Mouse (Mus musculus) myocyte (in vitro differentiated cells): ENCODE measurements at regions not wholly inside any gene's neighbourhood (a gene's known extent, or its start where the extent isn't known, plus 50 kb on each side); places are given as distances from the start of the nearest gene placed in this dataset.

Source experiments
- H3K27me3 ChIP-seq: one replicate; pipeline ENCODE4 v1.6.1; 2011; ENCODE audit not compliant: control insufficient read depth, insufficient read depth, insufficient read length
- H3K36me3 ChIP-seq: one replicate; pipeline ENCODE4 v1.6.1; 2011; ENCODE audit not compliant: control insufficient read depth, insufficient read depth
- H3K4me2 ChIP-seq: one replicate; pipeline ENCODE4 v1.6.1; 2011; ENCODE audit warnings: low read depth, control low read depth
- H3K4me3 ChIP-seq: one replicate; pipeline ENCODE4 v1.5.1; 2011; ENCODE audit warnings: mild to moderate bottlenecking, control low read depth, moderate library complexity
- H3K79me2 ChIP-seq: one replicate; pipeline ENCODE4 v1.6.1; 2011; ENCODE audit not compliant: control insufficient read depth, insufficient read depth
- H3ac ChIP-seq: one replicate; pipeline ENCODE4 v1.6.1; 2011; ENCODE audit not compliant: control insufficient read depth, insufficient read length
- CEBPB ChIP-seq: IDR thresholded peaks from 2 replicates; pipeline ENCODE4 v1.6.1; 2011; ENCODE audit warnings: mild to moderate bottlenecking, moderate library complexity; ENCODE audit not compliant: poor library complexity, insufficient read depth, severe bottlenecking
- E2F4 ChIP-seq: IDR thresholded peaks from one replicate; pipeline ENCODE4 v1.6.1; 2011; ENCODE audit warnings: mild to moderate bottlenecking, control low read depth, moderate library complexity; ENCODE audit not compliant: insufficient read depth
- MAX ChIP-seq: IDR thresholded peaks from one replicate; pipeline ENCODE4 v1.6.1; 2011; ENCODE audit warnings: low read depth, mild to moderate bottlenecking, control low read depth
- MYOD1 ChIP-seq, 3 experiments: IDR thresholded peaks; one replicate each; pipeline ENCODE4 v1.6.1; 2011; ENCODE audit warnings: control low read depth in 2 of 3, low read depth in 2 of 3, mild to moderate bottlenecking in 2 of 3, moderate library complexity in 1 of 3; ENCODE audit not compliant: insufficient read length in 2 of 3, control insufficient read depth in 1 of 3
- MYOG ChIP-seq, 3 experiments: IDR thresholded peaks; one replicate each; pipeline ENCODE4 v1.6.1; 2011; ENCODE audit warnings: control low read depth in 2 of 3, low read depth in 2 of 3, mild to moderate bottlenecking in 2 of 3; ENCODE audit not compliant: insufficient read length in 2 of 3, control insufficient read depth in 1 of 3, insufficient read depth in 1 of 3
- POLR2A ChIP-seq: IDR thresholded peaks from one replicate; pipeline ENCODE4 v1.6.1; 2011; ENCODE audit warnings: low read depth, mild to moderate bottlenecking, control low read depth, moderate library complexity; ENCODE audit not compliant: insufficient read length
- POLR2AphosphoS2 ChIP-seq: IDR thresholded peaks from one replicate; pipeline ENCODE4 v1.6.1; 2011; ENCODE audit warnings: low read depth, control low read depth; ENCODE audit not compliant: insufficient read length
- REST ChIP-seq: IDR thresholded peaks from one replicate; pipeline ENCODE4 v1.6.1; 2011; ENCODE audit warnings: mild to moderate bottlenecking, control low read depth, moderate library complexity; ENCODE audit not compliant: insufficient read depth, insufficient read length
- SRF ChIP-seq: IDR thresholded peaks from one replicate; pipeline ENCODE4 v1.6.1; 2011; ENCODE audit warnings: low read depth; ENCODE audit not compliant: control insufficient read depth, insufficient read length
- TCF12 ChIP-seq: IDR thresholded peaks from one replicate; pipeline ENCODE4 v1.6.1; 2011; ENCODE audit warnings: mild to moderate bottlenecking, control low read depth; ENCODE audit not compliant: poor library complexity, insufficient read depth, severe bottlenecking
- TCF3 ChIP-seq: IDR thresholded peaks from one replicate; pipeline ENCODE4 v1.6.1; 2011; ENCODE audit warnings: low read depth, control low read depth; ENCODE audit not compliant: insufficient read length
- USF1 ChIP-seq: IDR thresholded peaks from one replicate; pipeline ENCODE4 v1.6.1; 2011; ENCODE audit warnings: low read depth, mild to moderate bottlenecking, control low read depth, moderate library complexity

GRCm38 (mm10) chr16:24129701-24130100 is 141.0 kb upstream of the Bcl6 start:
- Histone ChIP-seq H3K4me2 (no peak overlapping the region), H3K36me3 (no peaks in the 10 kb centered on the region), H3ac (no peak overlapping the region), H3K27me3 (no peaks in the 10 kb centered on the region), H3K4me3 (no peak overlapping the region), H3K79me2 (no peaks in the 10 kb centered on the region)
- TF ChIP-seq SRF (no peak), MYOD1 (IDR thresholded peaks at IDR 0.05; ENCODE audit: control insufficient read depth in 1 of 3, insufficient read length in 2 of 3, low read depth in 2 of 3) (no peak), POLR2AphosphoS2 (no peak), MAX (no peak), USF1 (no peak), MYOG (IDR thresholded peaks at IDR 0.05; ENCODE audit: control insufficient read depth in 1 of 3, insufficient read depth in 1 of 3, insufficient read length in 2 of 3, low read depth in 2 of 3) (no peak), TCF12 (no peak), E2F4 (no peak), TCF3 (no peak), REST (no peak), POLR2A (no peak), CEBPB (no peak)

- Histone ChIP-seq H3K4me2 (no peak overlapping the region), H3K4me3 (no peak overlapping the region), H3K36me3 (no peaks in the 10 kb centered on the region), H3K79me2 (no peaks in the 10 kb centered on the region), H3ac (no peak overlapping the region), H3K27me3 (no peaks in the 10 kb centered on the region)
- no peak for TF ChIP-seq CEBPB
- no peak for TF ChIP-seq MYOD1 (IDR thresholded peaks at IDR 0.05; ENCODE audit: control insufficient read depth in 1 of 3, insufficient read length in 2 of 3, low read depth in 2 of 3)
- TF ChIP-seq SRF = no peak
- no peak for TF ChIP-seq TCF12
- no peak for TF ChIP-seq MYOG (IDR thresholded peaks at IDR 0.05; ENCODE audit: control insufficient read depth in 1 of 3, insufficient read depth in 1 of 3, insufficient read length in 2 of 3, low read depth in 2 of 3)
- TF ChIP-seq POLR2AphosphoS2 = no peak
- no peak for TF ChIP-seq REST
- TF ChIP-seq MAX = no peak
- TF ChIP-seq TCF3 = no peak
- no peak for TF ChIP-seq POLR2A
- TF ChIP-seq USF1 = no peak
- no peak for TF ChIP-seq E2F4
Measured at GRCm38 (mm10) chr16:24128566-24128965, 139.9 kb upstream of the Bcl6 start.

- Histone ChIP-seq H3K4me3 (no peak overlapping the region), H3K27me3 (no peaks in the 10 kb centered on the region), H3ac (no peak overlapping the region), H3K79me2 (no peaks in the 10 kb centered on the region), H3K4me2 (no peak overlapping the region), H3K36me3 (no peaks in the 10 kb centered on the region)
- TF ChIP-seq MYOG (IDR thresholded peaks at IDR 0.05; ENCODE audit: control insufficient read depth in 1 of 3, insufficient read depth in 1 of 3, insufficient read length in 2 of 3, low read depth in 2 of 3) (no peak), TCF12 (no peak), POLR2A (no peak)
Measured at GRCm38 (mm10) chr16:24124766-24125165, 136.1 kb upstream of the Bcl6 start.

GRCm38 (mm10) chr16:24124083-24124482 is 135.4 kb upstream of the Bcl6 start:
- Histone ChIP-seq H3K36me3 (no peaks in the 10 kb centered on the region), H3K4me2 (no peak overlapping the region), H3K4me3 (no peak overlapping the region), H3K79me2 (no peaks in the 10 kb centered on the region), H3ac (no peak overlapping the region), H3K27me3 (no peaks in the 10 kb centered on the region)
- TF ChIP-seq USF1 (no peak), MYOD1 (IDR thresholded peaks at IDR 0.05; ENCODE audit: control insufficient read depth in 1 of 3, insufficient read length in 2 of 3, low read depth in 2 of 3) (no peak), TCF3 (no peak), CEBPB (no peak), POLR2AphosphoS2 (no peak), TCF12 (no peak), REST (no peak), MYOG (IDR thresholded peaks at IDR 0.05; ENCODE audit: control insufficient read depth in 1 of 3, insufficient read depth in 1 of 3, insufficient read length in 2 of 3, low read depth in 2 of 3) (no peak), POLR2A (no peak)

GRCm38 (mm10) chr16:24121633-24122032 is 133.0 kb upstream of the Bcl6 start:
- H3K4me2 ChIP-seq = no peak overlapping the region
- no peak for TF ChIP-seq TCF12
- no peak for TF ChIP-seq MAX
- no peak for TF ChIP-seq POLR2A
- TF ChIP-seq REST = no peak
- no peak for TF ChIP-seq MYOG (IDR thresholded peaks at IDR 0.05; ENCODE audit: control insufficient read depth in 1 of 3, insufficient read depth in 1 of 3, insufficient read length in 2 of 3, low read depth in 2 of 3)
- TF ChIP-seq CEBPB = no peak
- H3K36me3 ChIP-seq = no peaks in the 10 kb centered on the region
- no peak overlapping the region for H3K4me3 ChIP-seq
- H3K79me2 ChIP-seq = no peaks in the 10 kb centered on the region
- no peak overlapping the region for H3ac ChIP-seq
- H3K27me3 ChIP-seq = no peaks in the 10 kb centered on the region
